Mouse (Mus musculus) spleen, adult 2 months (tissue): Measurements from ENCODE around the gene Gm20388. TPM values are rescaled to one million over a fixed set of nuclear protein-coding genes. Genes with fewer than 3 reads are reported as not detected.

Source experiments
- DNase-seq, 2 experiments: peaks; one replicate each; pipeline versions ENCODE4 v3.0.0 to v3.0.0-alpha.2; 2012 to 2021; ENCODE audit warnings: low spot score in 2 of 2, low read depth in 1 of 2
- H3K27ac ChIP-seq: fragments of 200-500 bp; 2 replicates; pipeline ENCODE4 v1.5.1; 2012; ENCODE audit warnings: low read length, inconsistent platforms; ENCODE audit not compliant: insufficient read depth
- H3K27me3 ChIP-seq: fragments of 200-500 bp; 2 replicates; pipeline ENCODE4 v1.6.1; 2012; ENCODE audit warnings: mild to moderate bottlenecking, moderate library complexity, low read length, inconsistent platforms; ENCODE audit not compliant: control insufficient read depth, insufficient read depth
- H3K36me3 ChIP-seq: fragments of 200-500 bp; 2 replicates; pipeline ENCODE4 v1.6.1; 2012; ENCODE audit warnings: mild to moderate bottlenecking, low read length, inconsistent platforms; ENCODE audit not compliant: control insufficient read depth, insufficient read depth
- H3K4me1 ChIP-seq: fragments of 200-500 bp; 2 replicates; pipeline ENCODE4 v1.6.1; 2011; ENCODE audit warnings: inconsistent platforms; ENCODE audit not compliant: control insufficient read depth, insufficient read depth, insufficient read length
- H3K4me3 ChIP-seq: fragments of 200-500 bp; 2 replicates; pipeline ENCODE4 v1.5.1; 2011; ENCODE audit warnings: mild to moderate bottlenecking, inconsistent platforms; ENCODE audit not compliant: insufficient read depth, insufficient read length; ENCODE audit errors: extremely low read depth
- CTCF ChIP-seq: fragments of 200-500 bp; IDR thresholded peaks from 2 replicates; pipeline ENCODE4 v1.5.1; 2011; ENCODE audit warnings: mild to moderate bottlenecking, inconsistent platforms; ENCODE audit not compliant: insufficient read depth, insufficient read length, insufficient replicate concordance; ENCODE audit errors: extremely low read depth
- POLR2A ChIP-seq: fragments of 200-500 bp; IDR thresholded peaks from 2 replicates; pipeline ENCODE4 v1.6.1; 2011; ENCODE audit warnings: low read depth, low read length, inconsistent platforms
- WGBS: fragments of 180-500 bp; shearing (Covaris S2); methylation state at CpG from one replicate; pipeline ENCODE4 v1.1.7; 2018; 5-methylcytosine and 5-hydroxymethylcytosine counted together
- polyA plus RNA-seq: library from polyadenylated mRNA; depleted of rRNA; stranded (reverse); fragments of >200 nt; gene quantifications from 2 replicates; pipeline ENCODE4 v1.2.3, GENCODE M21; 2012

Gm20388 gene
- polyA plus RNA-seq, 1 experiment, result 26.1 TPM

- no peak for TF ChIP-seq POLR2A
- no peak for TF ChIP-seq CTCF
- DNase-seq, result no peak
- Histone ChIP-seq H3K4me3 (no peak overlapping the region), H3K27me3 (no peaks in the 10 kb centered on the region), H3K36me3 (no peaks in the 10 kb centered on the region), H3K4me1 (no peaks in the 10 kb centered on the region), H3K27ac (no peak overlapping the region)
- 16% methylated on average over 5 of the region's 5 CpGs for whole genome bisulfite sequencing
Observed at GRCm38 (mm10) chr8:122135494-122135893, 2224.9 kb downstream of the Gm20388 start.

GRCm38 (mm10) chr8:122139784-122140183, 2229.1 kb downstream of the Gm20388 start:
- peak; percentile 70; the same call in 1 of the 2 replicates for TF ChIP-seq CTCF
- TF ChIP-seq POLR2A, result no peak
- H3K4me3 ChIP-seq, result no peak overlapping the region
- H3K27ac ChIP-seq, result no peak overlapping the region
- no peaks in the 10 kb centered on the region for H3K4me1 ChIP-seq
- H3K27me3 ChIP-seq, result no peaks in the 10 kb centered on the region
- no peaks in the 10 kb centered on the region for H3K36me3 ChIP-seq
- peak in 1 of 2 experiments; percentile 24 for DNase-seq
- 48% methylated on average over 5 of the region's 5 CpGs for WGBS

GRCm38 (mm10) chr8:122140411-122140810, 2229.8 kb downstream of the Gm20388 start:
- 75% methylated on average over 4 of the region's 4 CpGs for WGBS
- DNase-seq, result no peak
- Histone ChIP-seq H3K27ac (no peak overlapping the region), H3K4me1 (no peaks in the 10 kb centered on the region), H3K27me3 (no peaks in the 10 kb centered on the region), H3K36me3 (no peaks in the 10 kb centered on the region), H3K4me3 (no peak overlapping the region)
- TF ChIP-seq POLR2A, result no peak
- TF ChIP-seq CTCF, result no peak

- H3K36me3 ChIP-seq, result no peaks in the 10 kb centered on the region
- no peaks in the 10 kb centered on the region for H3K27me3 ChIP-seq
- H3K4me3 ChIP-seq, result no peak overlapping the region
- 86% methylated on average over 4 of the region's 4 CpGs for WGBS
- H3K4me1 ChIP-seq, result no peaks in the 10 kb centered on the region
- DNase-seq, result no peak
- no peak overlapping the region for H3K27ac ChIP-seq
- TF ChIP-seq POLR2A (no peak), CTCF (no peak)
Observed at GRCm38 (mm10) chr8:122142428-122142827, 2231.8 kb downstream of the Gm20388 start.

GRCm38 (mm10) chr8:122143231-122143630, 2232.6 kb downstream of the Gm20388 start:
- no peak for TF ChIP-seq CTCF
- no peak for TF ChIP-seq POLR2A
- Histone ChIP-seq H3K4me1 (no peaks in the 10 kb centered on the region), H3K27ac (no peak overlapping the region), H3K4me3 (no peak overlapping the region), H3K27me3 (no peaks in the 10 kb centered on the region), H3K36me3 (no peaks in the 10 kb centered on the region)
- no peak for DNase-seq
- 93% methylated on average over 1 of the region's 1 CpGs for WGBS

- TF ChIP-seq CTCF, result no peak
- TF ChIP-seq POLR2A, result no peak
- Histone ChIP-seq H3K4me3 (no peak overlapping the region), H3K27me3 (no peaks in the 10 kb centered on the region), H3K27ac (no peak overlapping the region), H3K36me3 (no peaks in the 10 kb centered on the region), H3K4me1 (no peaks in the 10 kb centered on the region)
- no peak for DNase-seq
- WGBS, result 42% methylated on average over 11 of the region's 11 CpGs
Observed at GRCm38 (mm10) chr8:122144729-122145311, 2234.2 kb downstream of the Gm20388 start.

- H3K4me1 ChIP-seq, result no peaks in the 10 kb centered on the region
- H3K4me3 ChIP-seq, result no peak overlapping the region
- no peak for DNase-seq
- no peak overlapping the region for H3K27ac ChIP-seq
- H3K27me3 ChIP-seq, result no peaks in the 10 kb centered on the region
- no peaks in the 10 kb centered on the region for H3K36me3 ChIP-seq
- 73% methylated on average over 4 of the region's 4 CpGs for WGBS
- no peak for TF ChIP-seq POLR2A
- no peak for TF ChIP-seq CTCF
Observed at GRCm38 (mm10) chr8:122149045-122149444, 2238.4 kb downstream of the Gm20388 start.
